32 mouse cellular contexts compared by ENCODE assay signal in the genomic region with DNA sequence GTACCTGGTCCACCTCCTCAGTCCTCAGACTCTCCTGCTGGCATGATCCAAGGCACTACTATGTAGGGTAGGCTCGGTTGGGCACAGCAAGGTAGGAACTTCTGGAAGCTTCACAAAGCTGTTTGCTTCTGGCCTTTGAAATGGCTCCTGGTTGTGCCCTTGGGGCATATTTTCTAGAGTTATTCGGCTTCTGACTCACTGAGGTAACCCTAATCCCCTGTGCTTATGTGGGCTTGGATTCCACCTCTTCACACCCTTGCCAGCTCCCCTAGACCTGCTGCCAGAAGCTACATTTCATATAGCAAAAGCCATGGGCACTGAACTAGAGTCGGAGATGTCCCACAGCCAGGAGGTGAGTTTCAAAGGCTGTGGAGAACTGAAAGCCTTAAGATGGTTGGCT.
"Had no signal": no experiment of that assay in that cellular context is flagged by ENCODE, and none has a peak within 500 bp of the region (broad histone marks: within the 10 kb centered on the region; RNA-seq: fewer than 3 reads in every experiment).

No protein-coding gene starts in this region.

- H3K9me3 ChIP-seq: limb, embryonic 10.5 days; limb, embryonic 15.5 days; liver, embryonic 13.5 days; liver, embryonic 15.5 days; lung, embryonic 15.5 days; midbrain, embryonic 13.5 days; neural tube, embryonic 12.5 days had no signal

- ATAC-seq: liver, embryonic 12.5 days; liver, postnatal 0 days; lung, postnatal 0 days; midbrain, embryonic 13.5 days; midbrain, embryonic 15.5 days; midbrain, embryonic 16.5 days had no signal

- H3K4me1 ChIP-seq: limb, embryonic 10.5 days; limb, embryonic 13.5 days; limb, embryonic 15.5 days; liver, embryonic 12.5 days; liver, embryonic 13.5 days; liver, embryonic 15.5 days; lung, embryonic 15.5 days; midbrain, embryonic 10.5 days; midbrain, embryonic 12.5 days; midbrain, embryonic 13.5 days; midbrain, embryonic 15.5 days; neural tube, embryonic 12.5 days had no signal

- H3K4me3 ChIP-seq: limb, embryonic 10.5 days; limb, embryonic 12.5 days; limb, embryonic 13.5 days; limb, embryonic 15.5 days; liver, embryonic 12.5 days; liver, embryonic 13.5 days; liver, embryonic 15.5 days; lung, embryonic 15.5 days; megakaryocyte, embryonic 14.5 days; midbrain, embryonic 10.5 days; midbrain, embryonic 12.5 days; midbrain, embryonic 13.5 days; midbrain, embryonic 15.5 days; myocyte; neural tube, embryonic 12.5 days had no signal

- H3K27me3 ChIP-seq: limb, embryonic 12.5 days; limb, embryonic 13.5 days; limb, embryonic 15.5 days; liver, embryonic 13.5 days; lung, embryonic 15.5 days; midbrain, embryonic 12.5 days; midbrain, embryonic 13.5 days; midbrain, embryonic 15.5 days; neural tube, embryonic 12.5 days had no signal

- H3K4me2 ChIP-seq: limb, embryonic 12.5 days; limb, embryonic 13.5 days; limb, embryonic 15.5 days; liver, embryonic 11.5 days; liver, embryonic 12.5 days; liver, embryonic 13.5 days; liver, embryonic 15.5 days; lung, embryonic 14.5 days; lung, embryonic 15.5 days; midbrain, embryonic 11.5 days; midbrain, embryonic 12.5 days; midbrain, embryonic 13.5 days; midbrain, embryonic 15.5 days; neural tube, embryonic 12.5 days had no signal

- H3K9ac ChIP-seq: limb, embryonic 12.5 days; limb, embryonic 13.5 days; limb, embryonic 15.5 days; liver, embryonic 12.5 days; liver, embryonic 13.5 days; liver, embryonic 14.5 days; liver, embryonic 15.5 days; liver, postnatal 0 days; lung, embryonic 14.5 days; lung, embryonic 15.5 days; midbrain, embryonic 12.5 days; midbrain, embryonic 13.5 days; midbrain, embryonic 15.5 days; neural tube, embryonic 12.5 days had no signal

- DNase-seq: left cerebral cortex, postnatal 4 days; liver; liver, embryonic 13.5 days; liver, postnatal 0 days; lung, adult 18-20 months; lung, adult 2 months; lung, embryonic 14.5 days; lung, postnatal 10 days; lung, postnatal 14 days; lung, postnatal 36 days; lung, postnatal 4 days; midbrain, embryonic 14.5 days had no signal

- H3K27ac ChIP-seq: limb, embryonic 10.5 days; limb, embryonic 12.5 days; limb, embryonic 13.5 days; limb, embryonic 15.5 days; liver, embryonic 12.5 days; liver, embryonic 13.5 days; liver, embryonic 14.5 days; liver, embryonic 15.5 days; lung, embryonic 15.5 days; macrophage; midbrain, embryonic 10.5 days; midbrain, embryonic 12.5 days; midbrain, embryonic 13.5 days; midbrain, embryonic 15.5 days; neural tube, embryonic 12.5 days had no signal

- H3K36me3 ChIP-seq: limb, embryonic 10.5 days; limb, embryonic 12.5 days; limb, embryonic 13.5 days; limb, embryonic 15.5 days; liver, embryonic 12.5 days; liver, embryonic 13.5 days; liver, embryonic 15.5 days; lung, embryonic 15.5 days; midbrain, embryonic 10.5 days; midbrain, embryonic 12.5 days; midbrain, embryonic 13.5 days; midbrain, embryonic 15.5 days; neural tube, embryonic 12.5 days had no signal
